Mouse (Mus musculus): Measurements from ENCODE around the gene Ankrd44.

Gene Ankrd44

GRCm38 (mm10) chr1:54809811-54810549 lies 116.2 kb downstream of the Ankrd44 start:
- no peak for DNase-seq (ENCODE audit: low spot score in 2 of 2)

- no peak for DNase-seq (ENCODE audit: low spot score in 2 of 2)
These were observed 117.1 kb downstream of the Ankrd44 start for GRCm38 (mm10) chr1:54809098-54809490.

DNA sequence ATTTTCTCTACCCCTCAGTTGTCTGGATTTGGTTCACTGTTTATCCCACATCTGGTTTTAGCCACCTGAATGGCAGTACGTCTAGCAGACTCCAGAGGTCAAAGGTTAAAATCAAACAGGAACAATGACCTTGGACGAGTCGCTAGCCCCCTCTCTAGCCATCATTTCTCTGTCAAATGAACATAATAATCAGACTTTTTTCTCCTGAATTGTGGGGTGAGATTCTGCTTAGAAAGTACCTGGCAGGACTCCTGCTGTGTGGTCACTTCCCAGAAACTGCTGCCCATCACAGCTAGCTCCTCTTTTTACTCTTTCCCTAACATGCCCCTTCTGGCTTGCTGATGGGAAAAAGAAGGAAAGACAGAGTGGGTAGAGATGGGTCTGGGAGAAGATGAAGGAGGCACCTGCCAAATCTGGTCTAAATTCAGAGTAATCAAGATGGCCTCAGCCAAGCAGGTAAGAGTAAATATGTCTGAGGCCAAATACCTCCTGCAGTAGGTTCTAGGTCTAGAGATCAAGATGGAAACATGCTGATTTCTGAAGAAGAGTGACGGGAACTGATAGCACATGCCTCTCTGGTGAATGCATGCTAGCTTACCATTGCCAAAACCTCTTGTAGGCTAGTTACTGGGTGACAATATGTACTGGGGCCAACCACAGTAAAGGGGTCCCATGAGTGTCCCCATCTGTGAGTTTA lies 117.6 kb downstream of the Ankrd44 start:
- DNase-seq (ENCODE audit: low spot score in 2 of 2): no peak

GRCm38 (mm10) chr1:54807832-54808231 lies 118.4 kb downstream of the Ankrd44 start:
- no peak for DNase-seq (ENCODE audit: low spot score in 2 of 2)

GRCm38 (mm10) chr1:54806116-54806850 lies 119.9 kb downstream of the Ankrd44 start:
- no peak for DNase-seq (ENCODE audit: low spot score in 2 of 2)

DNA sequence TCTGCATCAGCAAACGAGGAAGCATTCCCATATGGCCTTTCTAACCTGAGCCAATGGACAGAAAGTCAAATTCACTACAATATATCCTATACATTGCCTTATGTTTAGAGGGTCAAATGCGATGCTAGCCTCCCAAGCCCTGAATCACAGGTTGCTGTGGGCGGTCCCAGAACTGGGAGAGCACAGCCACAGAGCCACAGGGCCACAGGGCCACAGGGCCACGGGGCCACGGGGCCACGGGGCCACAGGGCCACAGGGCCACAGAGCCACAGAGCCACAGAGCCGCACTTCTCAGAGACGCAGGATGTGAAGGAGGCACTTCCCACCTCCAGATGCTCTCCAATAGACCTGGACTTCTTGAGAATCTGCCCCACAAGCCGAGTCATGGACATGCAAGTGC lies 121.8 kb downstream of the Ankrd44 start:
- DNase-seq (ENCODE audit: low spot score in 2 of 2): no peak

DNA sequence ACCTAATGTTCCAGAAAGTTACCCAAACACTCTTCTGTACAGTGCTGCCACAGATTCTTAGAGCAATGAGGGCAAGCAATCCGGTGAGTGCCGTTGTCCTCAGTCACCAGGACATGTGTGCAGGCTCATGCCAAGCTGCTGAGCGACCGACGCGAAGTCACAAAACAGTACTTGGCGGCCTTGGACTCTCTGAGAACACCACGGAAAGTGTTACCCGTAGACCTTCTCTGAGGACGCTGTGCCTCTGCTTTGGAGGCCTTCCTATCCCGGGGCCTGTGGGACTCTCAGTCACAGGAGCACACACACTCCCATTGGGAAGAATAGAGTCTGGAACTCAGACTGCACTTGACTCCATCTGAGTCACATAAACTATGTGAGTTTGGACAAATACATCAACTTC lies 123.5 kb downstream of the Ankrd44 start:
- DNase-seq (ENCODE audit: low spot score in 2 of 2): no peak

DNA sequence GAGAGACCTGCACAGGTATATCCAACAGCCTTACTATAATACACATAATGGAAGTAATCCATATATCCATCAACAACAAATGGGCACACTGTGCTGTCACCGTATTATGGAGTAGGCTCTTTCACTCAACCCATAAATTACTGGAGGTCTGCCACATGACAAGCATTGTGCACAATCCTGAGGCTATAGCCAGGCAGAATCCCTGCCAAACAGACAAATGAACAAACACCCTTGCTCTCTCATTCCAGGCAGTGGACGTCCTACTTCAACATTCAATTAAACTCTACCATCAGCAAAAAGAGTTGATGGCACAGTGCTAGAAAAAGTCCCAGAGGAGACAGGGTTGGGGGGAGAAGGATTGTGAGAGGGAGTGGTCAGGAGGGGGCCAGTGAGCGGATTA lies 124.9 kb downstream of the Ankrd44 start:
- no peak for DNase-seq (ENCODE audit: low spot score in 2 of 2)

- no peak for DNase-seq (ENCODE audit: low spot score in 2 of 2)
These were observed 126.8 kb downstream of the Ankrd44 start for GRCm38 (mm10) chr1:54799421-54799820.

DNA sequence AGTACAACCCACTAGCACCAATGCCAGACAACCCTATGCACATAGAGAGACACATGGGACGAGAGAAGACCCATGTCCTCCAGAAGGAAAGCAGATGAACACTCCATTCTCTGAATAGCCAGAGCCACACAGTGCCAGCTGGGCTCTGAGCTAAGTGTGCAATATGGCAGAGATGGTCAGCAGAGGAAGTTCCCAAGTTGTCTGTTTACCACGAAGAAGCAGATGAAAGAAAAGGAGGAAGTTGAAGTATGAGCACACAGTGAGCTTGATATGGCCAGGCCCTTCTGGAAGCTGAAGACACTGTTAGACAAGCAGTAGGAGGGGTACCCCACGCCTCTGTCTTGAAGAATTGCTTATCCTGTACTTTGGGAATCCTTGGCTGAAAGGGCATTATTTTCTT lies 127.8 kb downstream of the Ankrd44 start:
- DNase-seq (ENCODE audit: low spot score in 2 of 2): no peak

- DNase-seq (ENCODE audit: low spot score in 2 of 2): no peak
These were observed 131.5 kb downstream of the Ankrd44 start for GRCm38 (mm10) chr1:54794709-54795108.

- DNase-seq (ENCODE audit: low spot score in 2 of 2): no peak
These were observed 134.8 kb downstream of the Ankrd44 start for GRCm38 (mm10) chr1:54791406-54791805.

DNA sequence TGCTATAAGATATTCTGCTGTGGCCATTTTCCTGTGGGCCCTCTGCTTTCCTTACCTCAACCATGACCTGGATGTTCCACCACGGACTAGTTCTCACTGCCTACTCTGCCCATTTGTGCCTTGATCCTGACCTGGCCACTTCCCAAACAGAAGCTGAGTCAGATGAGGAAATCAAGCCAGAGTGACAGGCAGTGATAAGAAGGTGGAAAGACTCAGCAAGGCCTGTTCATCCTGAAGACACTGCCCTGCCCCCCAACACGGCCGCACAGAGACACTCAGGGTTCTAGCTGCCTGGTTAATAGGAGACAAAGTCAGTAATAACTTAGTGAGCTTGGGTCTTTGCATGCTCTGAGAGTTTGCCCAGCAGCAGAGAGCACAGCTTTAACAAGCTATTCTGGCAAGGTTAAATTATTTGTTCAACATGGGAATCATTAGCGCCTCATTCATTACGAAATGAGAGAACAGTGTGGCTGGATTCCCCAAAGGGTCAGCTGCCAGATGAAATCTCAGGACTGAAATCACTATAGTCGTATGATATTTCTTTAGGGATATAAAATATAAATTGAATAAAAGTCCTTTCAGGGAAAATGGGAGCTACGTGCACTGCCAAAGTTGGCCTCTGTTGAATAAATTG lies 136.7 kb downstream of the Ankrd44 start:
- no peak for DNase-seq (ENCODE audit: low spot score in 2 of 2)

DNA sequence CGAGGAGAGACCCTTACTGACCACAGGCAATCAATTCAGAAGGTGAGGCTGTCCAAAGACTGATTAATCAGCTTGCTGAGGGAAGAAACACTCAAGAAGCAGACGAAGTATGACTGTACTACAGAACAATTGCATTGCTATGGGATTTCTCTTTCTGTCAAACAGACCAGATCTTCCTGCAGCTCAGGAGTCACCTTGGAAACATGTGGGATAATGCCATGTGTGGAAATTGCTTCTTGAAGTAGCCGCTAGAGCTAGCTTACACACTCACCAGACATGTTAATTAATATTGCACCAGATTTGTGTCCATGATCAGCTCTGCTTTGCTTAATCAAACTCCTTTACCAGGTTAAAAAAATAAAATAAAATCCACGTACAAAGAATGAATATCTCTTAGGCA lies 137.8 kb downstream of the Ankrd44 start:
- DNase-seq (ENCODE audit: low spot score in 2 of 2): no peak

GRCm38 (mm10) chr1:54778151-54778550 lies 148.0 kb downstream of the Ankrd44 start:
- no peak for DNase-seq (ENCODE audit: low spot score in 2 of 2)

DNA sequence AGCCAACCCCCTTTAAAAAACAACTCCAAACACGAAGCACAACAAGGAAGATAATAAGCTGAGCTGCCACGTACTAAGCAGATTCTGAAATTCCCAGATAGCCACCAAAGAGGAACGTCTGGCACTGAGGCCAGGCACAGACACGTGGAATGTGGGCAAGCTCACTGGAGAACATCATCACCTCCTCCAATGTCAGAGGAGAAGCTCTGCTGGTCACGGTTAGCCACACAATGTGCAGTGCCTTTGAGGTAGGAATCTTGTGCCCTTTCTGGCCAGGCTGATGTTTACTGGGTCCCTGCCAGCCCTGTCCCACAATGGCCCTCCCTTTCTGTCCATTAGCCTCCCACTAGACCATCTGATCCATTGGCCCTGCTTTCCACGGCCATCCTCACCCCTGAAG lies 149.1 kb downstream of the Ankrd44 start:
- no peak for DNase-seq (ENCODE audit: low spot score in 2 of 2)

DNA sequence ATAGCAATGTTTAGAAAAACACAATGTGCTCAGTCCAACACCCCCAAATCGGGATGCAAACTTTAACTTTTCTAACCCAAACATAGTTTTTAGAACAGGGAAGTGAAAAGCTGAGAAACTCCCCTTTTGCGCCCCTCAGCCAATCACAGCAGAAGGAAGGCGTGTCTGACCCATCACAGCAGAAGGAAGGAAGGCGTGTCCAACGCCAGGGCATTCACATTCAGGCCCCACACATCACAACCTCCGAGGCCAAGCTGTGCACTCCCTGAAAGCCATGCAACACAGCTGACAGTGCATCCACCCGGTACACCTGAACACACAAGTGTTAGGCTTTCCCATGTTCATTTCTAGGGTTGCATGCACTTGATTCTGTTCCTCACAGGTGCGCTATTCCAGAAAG lies 150.1 kb downstream of the Ankrd44 start:
- no peak for DNase-seq (ENCODE audit: low spot score in 2 of 2)

GRCm38 (mm10) chr1:54772843-54773242 lies 153.3 kb downstream of the Ankrd44 start:
- DNase-seq (ENCODE audit: low spot score in 2 of 2): no peak

DNA sequence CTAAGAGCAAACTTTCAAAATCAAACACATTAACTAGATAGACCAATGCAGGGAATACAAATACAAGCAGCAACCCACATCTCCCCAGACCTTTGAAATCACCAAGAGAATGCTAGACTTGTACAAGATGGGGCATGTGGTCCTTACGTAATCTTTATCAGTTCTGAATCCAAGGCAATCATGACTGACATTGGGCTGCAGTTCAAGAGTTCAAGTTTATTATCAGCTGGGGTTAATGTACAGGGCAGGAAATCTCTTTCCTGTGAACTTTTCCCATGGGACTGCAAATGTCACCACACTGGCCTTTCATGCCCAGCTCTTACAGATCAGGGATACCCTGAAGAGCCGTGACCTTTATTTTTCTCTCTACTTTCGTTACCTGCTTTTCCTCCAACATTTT lies 154.7 kb downstream of the Ankrd44 start:
- no peak for DNase-seq (ENCODE audit: low spot score in 2 of 2)

DNA sequence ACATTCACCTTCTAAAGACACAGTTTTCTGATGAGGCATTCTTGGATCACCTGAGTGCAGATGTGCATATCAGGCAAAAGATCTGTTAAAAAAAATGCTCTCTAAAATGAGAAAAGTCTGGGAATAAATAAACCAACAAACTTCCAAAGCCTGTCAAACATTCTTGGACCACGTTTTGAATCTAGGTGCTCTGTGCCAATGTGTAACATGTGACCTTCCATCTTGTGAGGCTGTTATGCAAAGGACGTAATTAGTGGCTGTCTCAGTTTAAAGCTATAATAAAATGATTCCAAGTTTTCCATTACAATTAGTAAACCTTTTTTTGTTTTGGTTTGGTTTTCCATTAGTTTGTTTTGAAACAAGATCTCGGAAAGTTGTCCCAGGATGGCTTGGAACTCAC lies 159.0 kb downstream of the Ankrd44 start:
- DNase-seq (ENCODE audit: low spot score in 2 of 2): no peak

- DNase-seq (ENCODE audit: low spot score in 2 of 2): no peak
These were observed 160.5 kb downstream of the Ankrd44 start for GRCm38 (mm10) chr1:54765632-54766238.
